In genomic region chr11:108857678-108858338, GRCm38 (mm10) we compare ENCODE assay signal across 7 mouse cellular contexts.
DNase-seq lines count a peak whose midpoint lies in the region; ATAC-seq lines count a peak whose summit lies in the region.

No protein-coding gene starts in this region.

- no peak for ATAC-seq in limb, embryonic 15.5 days (ENCODE audit: insufficient number of reproducible peaks, low FRiP score, low TSS enrichment, low read depth)

- peak; percentile 36 for DNase-seq in ZHBTc4 (ENCODE audit: low read depth, low spot score)
- peak; percentile 36 to 62 for DNase-seq in adrenal gland, postnatal 36 days
- peak; percentile 17 to 41 for DNase-seq in frontal cortex, postnatal 14 days (ENCODE audit: low spot score in 2 of 2)
- peak; percentile 75 for DNase-seq in right cerebral cortex, adult 18-20 months
- no peak for DNase-seq in gastrocnemius, postnatal 25 days
- DNase-seq in spleen, adult 12 weeks (ENCODE audit: low spot score), result no peak

- no peaks in the 10 kb centered on the region for H3K36me3 ChIP-seq in limb, embryonic 15.5 days

- H3K4me2 ChIP-seq in limb, embryonic 15.5 days, result no peak overlapping the region

- peaks cover 19% of the 10 kb centered on the region for H3K4me1 ChIP-seq in limb, embryonic 15.5 days

- no peaks in the 10 kb centered on the region for H3K27me3 ChIP-seq in limb, embryonic 15.5 days

- WGBS in limb, embryonic 15.5 days, result 37% methylated on average over 7 of the region's 7 CpGs

- no peak overlapping the region for H3K9ac ChIP-seq in limb, embryonic 15.5 days

- no peaks in the 10 kb centered on the region for H3K9me3 ChIP-seq in limb, embryonic 15.5 days

- peak overlapping the region; percentile 23 for H3K27ac ChIP-seq in limb, embryonic 15.5 days

- no peak overlapping the region for H3K4me3 ChIP-seq in limb, embryonic 15.5 days

Comparison
In these comparisons a context has a peak if more than half of its experiments do, and no peak if none do; other contexts are left out.
1. DNase-seq: peak in ZHBTc4 (single experiment), adrenal gland, postnatal 36 days (2 of 2), frontal cortex, postnatal 14 days (2 of 2) and right cerebral cortex, adult 18-20 months (single experiment); none in gastrocnemius, postnatal 25 days (single experiment) and spleen, adult 12 weeks (single experiment).